Mouse (Mus musculus) embryonic facial prominence, embryonic 10.5 days (tissue): ENCODE measurements at regions not wholly inside any gene's neighbourhood (a gene's known extent, or its start where the extent isn't known, plus 50 kb on each side); places are given as distances from the start of the nearest gene placed in this dataset.
A peak's percentile ranks its signal among the peaks of the same experiment; 100 is the strongest.

Experiments used
- DNase-seq: peaks from one replicate; pipeline ENCODE4 v3.0.0-alpha.2; 2017; ENCODE audit warnings: low spot score
- H3K27ac ChIP-seq: fragments of 300-500 bp; sonication (generic); replicated peaks from 2 replicates; pipeline ENCODE4 v1.5.1; 2016; ENCODE audit warnings: mild to moderate bottlenecking
- H3K27me3 ChIP-seq: fragments of 300-500 bp; sonication (generic); replicated peaks from 2 replicates; pipeline ENCODE4 v1.6.1; 2016; ENCODE audit warnings: low read depth, mild to moderate bottlenecking; ENCODE audit not compliant: poor library complexity, severe bottlenecking
- H3K36me3 ChIP-seq: fragments of 300-500 bp; sonication (generic); replicated peaks from 2 replicates; pipeline ENCODE4 v1.6.1; 2016; ENCODE audit warnings: mild to moderate bottlenecking, moderate library complexity
- H3K4me1 ChIP-seq: fragments of 300-500 bp; sonication (generic); 2 replicates; pipeline ENCODE4 v1.6.1; 2016
- H3K4me3 ChIP-seq: fragments of 300-500 bp; sonication (generic); 2 replicates; pipeline ENCODE4 v1.5.1; 2016; ENCODE audit warnings: mild to moderate bottlenecking, moderate library complexity
- H3K9me3 ChIP-seq: fragments of 300-500 bp; sonication (generic); 2 replicates; pipeline ENCODE4 v1.6.1; 2016; ENCODE audit warnings: mild to moderate bottlenecking
- WGBS: fragments of 180-500 bp; shearing (Covaris S2); methylation state at CpG from one replicate; pipeline ENCODE4 v1.1.7; 2016; 5-methylcytosine and 5-hydroxymethylcytosine counted together

DNA sequence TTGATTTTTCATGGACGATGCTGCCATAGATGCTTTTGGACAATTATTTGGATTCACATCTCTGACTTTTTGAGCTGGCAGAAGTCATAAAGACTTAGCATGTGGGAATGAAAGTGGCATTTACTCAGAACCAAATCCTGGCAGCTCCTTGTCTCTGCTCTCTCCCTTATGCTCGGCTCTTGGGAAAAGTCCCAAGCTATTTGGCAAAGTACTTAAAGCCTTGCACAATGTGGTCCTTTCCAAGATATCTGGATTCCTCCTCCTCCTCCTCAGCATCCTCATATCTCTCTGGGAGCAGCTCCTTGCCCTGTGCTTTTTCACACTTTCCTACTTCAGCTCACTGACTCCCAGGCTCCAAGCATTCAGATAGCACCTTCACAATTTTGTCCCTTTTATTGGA is 1995.7 kb upstream of the Lrrc6 start:
- Histone ChIP-seq H3K4me3 (no peak overlapping the region), H3K4me1 (peaks cover 4% of the 10 kb centered on the region; the same call in 1 of the 2 replicates), H3K36me3 (no peaks in the 10 kb centered on the region), H3K27ac (no peak overlapping the region), H3K9me3 (no peaks in the 10 kb centered on the region), H3K27me3 (no peaks in the 10 kb centered on the region)
- DNase-seq = no peak
- 93% methylated on average over 2 of the region's 2 CpGs for WGBS

DNA sequence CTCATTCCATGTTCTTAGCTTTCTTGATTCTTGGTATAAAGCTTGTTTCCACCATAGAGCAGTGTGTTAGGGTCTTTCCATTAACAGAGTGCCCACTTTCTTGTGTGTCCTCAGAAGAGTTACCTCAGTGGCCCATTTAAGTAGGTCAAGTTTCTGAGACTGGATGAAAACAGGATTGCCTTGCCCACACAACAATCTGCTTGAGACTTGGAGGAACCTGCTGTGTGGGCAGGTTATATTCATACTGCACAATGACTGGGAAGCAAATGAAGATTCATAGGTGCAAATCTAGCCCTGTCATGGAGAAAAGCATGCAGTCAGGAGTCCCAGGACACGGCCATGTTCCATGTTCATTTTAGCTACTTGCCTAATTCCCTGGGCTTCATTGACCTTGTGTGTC is 1984.1 kb upstream of the Lrrc6 start:
- no peak for DNase-seq
- WGBS = 86% methylated on average over 1 of the region's 1 CpGs
- Histone ChIP-seq H3K4me1 (no peaks in the 10 kb centered on the region; the same call in 1 of the 2 replicates), H3K36me3 (no peaks in the 10 kb centered on the region), H3K27me3 (no peaks in the 10 kb centered on the region), H3K27ac (no peak overlapping the region), H3K4me3 (no peak overlapping the region), H3K9me3 (no peaks in the 10 kb centered on the region)

DNA sequence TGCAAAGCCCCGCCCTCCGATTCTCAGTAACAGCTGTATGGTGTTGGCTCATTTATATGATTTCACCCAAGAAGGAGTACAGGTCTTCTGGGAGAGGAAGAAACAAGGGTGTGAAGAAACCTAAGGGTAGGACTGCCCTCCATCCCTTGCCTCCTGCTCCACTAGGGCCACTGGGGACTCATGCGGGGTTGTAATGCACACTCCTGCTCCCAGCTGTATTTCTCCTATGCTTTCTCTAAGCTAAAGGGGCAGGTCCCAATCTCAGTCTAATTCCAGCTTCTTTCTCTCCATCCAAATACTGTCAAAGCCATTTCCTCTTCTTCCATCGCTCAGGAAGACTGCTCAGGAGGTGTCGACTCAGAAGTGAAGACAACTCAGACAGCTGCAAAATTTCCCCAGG is 1977.0 kb upstream of the Lrrc6 start:
- no peak for DNase-seq
- no peak overlapping the region for H3K4me3 ChIP-seq
- H3K4me1 ChIP-seq = no peaks in the 10 kb centered on the region
- H3K27ac ChIP-seq = no peak overlapping the region
- no peaks in the 10 kb centered on the region for H3K36me3 ChIP-seq
- H3K27me3 ChIP-seq = no peaks in the 10 kb centered on the region
- 81% methylated on average over 5 of the region's 5 CpGs for WGBS
- no peaks in the 10 kb centered on the region for H3K9me3 ChIP-seq

DNA sequence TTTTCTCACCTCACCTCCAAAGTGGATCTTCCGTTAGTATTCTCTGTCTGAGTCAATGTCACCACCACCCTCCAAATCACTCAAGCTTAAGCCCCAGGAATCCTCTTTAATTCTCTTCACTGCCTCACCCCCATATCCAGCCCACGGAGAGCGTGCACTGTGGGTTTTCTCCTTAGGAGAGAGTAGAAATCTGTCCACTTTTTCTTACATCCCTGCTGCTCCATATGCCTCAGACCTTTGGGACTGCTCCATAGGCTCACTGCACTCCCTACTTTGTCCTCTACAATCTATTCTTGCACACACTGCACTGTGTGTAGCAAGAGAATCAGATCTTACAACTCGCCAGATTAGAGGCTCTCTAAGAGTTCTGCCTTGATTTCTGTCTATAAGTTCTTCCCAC is 1971.2 kb upstream of the Lrrc6 start:
- H3K4me1 ChIP-seq = no peaks in the 10 kb centered on the region
- no peak overlapping the region for H3K27ac ChIP-seq
- H3K9me3 ChIP-seq = no peaks in the 10 kb centered on the region
- H3K27me3 ChIP-seq = no peaks in the 10 kb centered on the region
- no peak for DNase-seq
- WGBS = 94% methylated on average over 4 of the region's 4 CpGs
- no peaks in the 10 kb centered on the region for H3K36me3 ChIP-seq
- no peak overlapping the region for H3K4me3 ChIP-seq

DNA sequence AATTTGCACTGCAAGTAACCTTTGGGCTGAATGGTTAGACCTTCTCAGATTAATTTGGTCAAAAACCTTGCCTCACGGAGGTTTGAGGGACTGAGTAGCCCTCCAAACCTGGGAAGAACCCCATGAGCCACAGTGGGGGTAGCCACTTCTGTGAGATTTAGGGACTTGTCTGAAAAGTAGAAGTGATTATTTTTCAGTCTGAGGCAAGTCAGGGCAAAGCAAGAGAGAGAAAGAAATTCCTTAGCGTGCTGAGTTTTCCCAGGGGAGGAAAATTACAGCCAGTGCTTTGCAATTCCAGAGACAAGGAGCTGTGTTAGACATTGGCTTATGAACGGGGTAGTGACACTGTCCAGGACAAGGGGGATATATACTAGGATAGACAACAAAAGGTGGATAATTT is 1962.1 kb upstream of the Lrrc6 start:
- Histone ChIP-seq H3K27me3 (no peaks in the 10 kb centered on the region), H3K9me3 (no peaks in the 10 kb centered on the region), H3K4me3 (no peak overlapping the region), H3K36me3 (no peaks in the 10 kb centered on the region), H3K27ac (no peak overlapping the region), H3K4me1 (peaks cover 4% of the 10 kb centered on the region; the same call in 1 of the 2 replicates)
- DNase-seq = no peak
- 47% methylated on average over 3 of the region's 3 CpGs for WGBS

DNA sequence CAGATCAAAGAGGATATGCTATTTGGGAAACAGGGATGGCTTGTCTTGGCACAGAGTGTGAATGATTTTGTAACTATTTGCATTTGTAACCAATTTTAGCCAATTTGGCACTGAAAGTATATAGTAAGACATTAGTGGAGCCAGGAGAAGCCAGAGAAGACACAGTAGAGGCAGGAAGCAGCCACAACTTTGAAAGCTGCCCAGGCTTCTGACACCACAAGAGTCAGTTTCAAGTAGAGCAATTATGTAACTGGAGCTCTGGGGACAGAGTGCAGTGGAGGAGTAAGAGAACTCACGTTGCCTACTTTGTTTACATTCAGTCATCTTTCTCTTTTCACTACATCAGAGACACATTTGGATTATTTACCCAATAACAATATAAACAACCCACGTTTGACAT is 1956.5 kb upstream of the Lrrc6 start:
- Histone ChIP-seq H3K36me3 (no peaks in the 10 kb centered on the region), H3K4me3 (no peak overlapping the region), H3K4me1 (no peaks in the 10 kb centered on the region), H3K9me3 (no peaks in the 10 kb centered on the region), H3K27ac (no peak overlapping the region), H3K27me3 (no peaks in the 10 kb centered on the region)
- no peak for DNase-seq
- WGBS = 59% methylated on average over 2 of the region's 2 CpGs

DNA sequence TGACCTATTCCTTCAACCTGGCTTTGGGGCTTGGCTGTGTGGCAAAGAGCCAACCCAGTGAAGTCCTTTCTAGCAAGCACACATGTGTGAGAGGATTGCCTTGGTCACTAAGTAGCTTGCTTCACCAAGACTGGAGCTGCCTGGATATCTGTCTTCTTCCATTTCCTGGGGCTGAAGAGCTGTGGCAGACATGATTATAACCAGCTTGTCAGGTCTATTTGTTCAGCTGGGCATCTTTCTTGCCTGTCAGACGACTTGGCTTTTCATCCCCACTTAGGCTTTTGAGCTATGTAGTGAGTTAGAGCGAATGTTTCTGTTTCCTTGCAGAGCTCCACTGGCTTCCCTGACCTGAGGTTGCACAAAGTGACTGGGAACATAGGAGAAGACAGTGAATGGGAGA is 1951.3 kb upstream of the Lrrc6 start:
- peak; percentile 8 for DNase-seq
- H3K36me3 ChIP-seq = no peaks in the 10 kb centered on the region
- H3K9me3 ChIP-seq = no peaks in the 10 kb centered on the region
- no peak overlapping the region for H3K4me3 ChIP-seq
- 41% methylated on average over 2 of the region's 2 CpGs for WGBS
- H3K4me1 ChIP-seq = no peaks in the 10 kb centered on the region
- H3K27me3 ChIP-seq = no peaks in the 10 kb centered on the region
- H3K27ac ChIP-seq = no peak overlapping the region

DNA sequence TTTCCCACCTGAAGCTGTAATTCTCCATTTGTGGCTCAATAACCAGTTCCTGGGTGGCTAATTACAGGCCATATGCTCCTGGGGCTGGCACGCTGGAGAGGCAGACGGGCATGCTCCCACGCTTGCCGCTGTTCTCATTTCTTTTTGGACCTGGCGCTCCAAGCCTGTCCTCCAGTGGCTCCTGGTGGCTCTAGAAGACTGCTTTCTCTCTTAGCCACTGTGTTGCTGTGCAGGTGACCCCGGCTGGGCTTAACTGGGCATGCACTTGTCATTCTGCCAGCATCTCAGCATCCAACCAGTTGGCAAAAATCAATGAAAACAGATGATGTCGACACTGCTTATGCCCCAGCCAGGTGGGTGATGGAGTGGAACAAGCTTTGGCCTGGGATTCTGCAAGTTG is 1944.6 kb upstream of the Lrrc6 start:
- H3K4me3 ChIP-seq = no peak overlapping the region
- H3K27ac ChIP-seq = no peak overlapping the region
- WGBS = 89% methylated on average over 7 of the region's 7 CpGs
- no peaks in the 10 kb centered on the region for H3K27me3 ChIP-seq
- DNase-seq = no peak
- H3K4me1 ChIP-seq = no peaks in the 10 kb centered on the region
- no peaks in the 10 kb centered on the region for H3K9me3 ChIP-seq
- no peaks in the 10 kb centered on the region for H3K36me3 ChIP-seq

DNA sequence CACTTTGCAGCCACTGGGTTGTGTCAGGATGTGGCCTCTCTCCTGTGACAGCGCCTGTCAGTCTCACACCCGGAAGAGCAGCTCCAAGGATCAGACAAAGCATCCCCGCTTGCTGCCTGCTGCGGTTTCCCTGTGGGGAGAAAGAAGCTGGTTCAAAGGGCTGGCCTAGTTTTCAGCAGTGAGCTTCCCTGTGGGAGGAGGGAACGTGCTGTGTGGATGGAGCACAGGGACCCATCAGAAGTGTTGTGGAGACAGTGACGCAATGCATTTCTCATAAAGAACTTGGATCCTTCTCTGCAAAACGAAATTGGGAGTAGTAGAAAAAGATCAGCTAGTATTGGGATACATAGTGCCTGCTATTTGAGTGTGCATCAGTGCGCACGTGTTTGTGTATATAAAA is 1939.9 kb upstream of the Lrrc6 start:
- 52% methylated on average over 9 of the region's 9 CpGs for WGBS
- no peak overlapping the region for H3K27ac ChIP-seq
- H3K36me3 ChIP-seq = no peaks in the 10 kb centered on the region
- no peak overlapping the region for H3K4me3 ChIP-seq
- H3K4me1 ChIP-seq = no peaks in the 10 kb centered on the region
- DNase-seq = no peak
- H3K9me3 ChIP-seq = no peaks in the 10 kb centered on the region
- H3K27me3 ChIP-seq = no peaks in the 10 kb centered on the region

DNA sequence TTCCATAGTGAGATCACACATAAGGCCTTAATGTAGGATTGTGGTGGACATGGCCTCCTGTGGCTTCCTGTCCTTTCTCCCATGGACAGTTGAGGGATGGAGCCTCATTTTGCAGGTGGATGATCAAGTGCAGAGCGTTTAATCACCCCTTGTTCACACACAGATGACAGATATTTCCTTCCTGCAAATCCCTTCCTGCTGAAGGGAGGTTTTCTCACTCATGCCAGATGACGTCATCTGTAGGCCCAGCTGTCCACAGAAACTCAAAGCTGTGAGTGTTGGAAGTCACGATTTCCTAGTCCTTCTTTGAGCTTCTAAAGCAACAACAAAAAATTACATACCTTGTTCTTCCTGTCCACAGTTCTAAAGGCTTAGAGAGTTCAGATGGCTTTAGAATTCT is 1935.3 kb upstream of the Lrrc6 start:
- 72% methylated on average over 3 of the region's 3 CpGs for WGBS
- H3K4me1 ChIP-seq = no peaks in the 10 kb centered on the region

DNA sequence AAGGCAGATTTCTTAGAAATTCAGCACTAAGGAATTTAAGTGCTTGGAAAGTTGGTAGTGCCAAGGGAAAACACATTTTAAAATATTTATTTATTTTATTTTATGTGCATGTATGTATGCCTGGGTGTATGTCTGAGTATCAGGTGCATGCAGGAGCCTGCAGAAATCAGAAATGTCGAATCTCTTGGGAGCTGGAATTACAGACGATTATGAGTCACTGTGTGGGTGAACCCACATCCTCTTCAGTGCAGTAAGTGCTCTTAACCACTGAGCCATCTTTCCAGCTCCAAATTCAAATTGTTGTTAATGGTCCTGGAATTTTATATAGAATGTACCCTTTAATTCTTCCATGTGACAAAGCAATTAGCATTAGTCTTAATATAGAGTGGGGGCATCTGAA is 1930.5 kb upstream of the Lrrc6 start:
- no peaks in the 10 kb centered on the region for H3K4me1 ChIP-seq
- WGBS = 75% methylated on average over 2 of the region's 2 CpGs
- DNase-seq = no peak
- no peaks in the 10 kb centered on the region for H3K27me3 ChIP-seq
- no peaks in the 10 kb centered on the region for H3K9me3 ChIP-seq
- no peak overlapping the region for H3K4me3 ChIP-seq
- H3K27ac ChIP-seq = no peak overlapping the region
- no peaks in the 10 kb centered on the region for H3K36me3 ChIP-seq

More for the DNA sequence above, 1935.3 kb upstream of the Lrrc6 start:
- Histone ChIP-seq H3K4me3 (no peak overlapping the region), H3K36me3 (no peaks in the 10 kb centered on the region), H3K9me3 (no peaks in the 10 kb centered on the region), H3K27ac (no peak overlapping the region), H3K27me3 (no peaks in the 10 kb centered on the region)
- no peak for DNase-seq

DNA sequence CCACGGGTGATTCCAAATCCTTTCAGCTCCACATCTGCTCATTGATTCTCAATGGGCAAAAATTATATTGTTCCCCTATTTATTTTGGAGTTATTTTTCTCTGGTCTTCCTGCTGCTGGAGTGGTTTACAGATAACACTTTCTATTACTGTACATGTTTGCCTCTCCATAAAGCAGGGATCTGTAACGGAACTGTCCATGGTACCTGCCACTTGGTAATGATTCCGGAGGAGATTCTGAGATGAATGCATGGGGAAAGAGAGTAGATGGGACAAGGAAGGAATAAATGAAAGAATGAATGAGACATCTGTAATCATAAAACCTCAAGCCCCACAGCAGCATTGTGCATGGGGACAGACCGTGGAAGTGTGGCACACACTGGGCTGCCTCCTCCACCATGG is 1929.8 kb upstream of the Lrrc6 start:
- Histone ChIP-seq H3K27ac (no peak overlapping the region), H3K9me3 (no peaks in the 10 kb centered on the region), H3K27me3 (no peaks in the 10 kb centered on the region), H3K4me3 (no peak overlapping the region), H3K36me3 (no peaks in the 10 kb centered on the region), H3K4me1 (no peaks in the 10 kb centered on the region)
- 70% methylated on average over 4 of the region's 4 CpGs for WGBS
- peak; percentile 42 for DNase-seq

DNA sequence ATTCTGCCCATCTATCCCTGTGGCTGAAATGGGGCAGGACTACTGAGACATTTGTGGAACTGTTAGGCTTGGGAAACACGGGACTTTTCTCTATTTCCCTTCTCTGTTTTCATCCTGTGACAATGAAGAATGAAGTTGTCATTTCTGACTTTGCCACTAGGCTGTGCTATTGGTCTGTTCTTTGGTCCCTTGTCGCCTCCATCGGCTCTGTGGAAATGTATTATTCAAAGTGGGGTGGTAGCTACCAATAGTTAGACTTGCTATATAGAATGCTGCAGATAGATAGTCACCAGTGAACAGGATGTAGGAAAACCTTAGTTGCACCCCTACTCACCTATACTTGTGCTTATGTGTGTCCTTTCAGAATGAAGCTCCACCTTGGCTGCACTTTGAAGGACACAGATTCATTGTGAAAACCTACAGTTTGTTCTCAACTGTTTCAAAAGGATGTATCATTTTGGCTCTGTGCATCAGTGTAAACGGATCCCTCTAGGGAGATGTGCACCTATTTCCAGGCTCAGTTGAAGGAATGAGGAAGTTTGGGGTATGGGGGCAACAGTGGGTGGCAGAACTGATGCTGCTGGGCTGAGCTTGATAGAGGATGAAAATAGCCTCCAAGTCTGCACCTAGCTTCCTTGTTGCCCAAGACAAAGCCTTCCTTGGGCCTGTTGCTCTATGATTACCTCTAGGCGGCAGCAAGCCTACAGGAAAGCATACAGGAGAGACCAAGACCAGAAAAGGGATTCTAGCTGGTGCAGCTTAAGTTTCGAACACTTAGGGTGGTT is 1927.9 kb upstream of the Lrrc6 start:
- DNase-seq = peak; percentile 38
- no peak overlapping the region for H3K27ac ChIP-seq
- 21% methylated on average over 6 of the region's 6 CpGs for WGBS
- H3K4me1 ChIP-seq = no peaks in the 10 kb centered on the region
- no peaks in the 10 kb centered on the region for H3K36me3 ChIP-seq
- no peaks in the 10 kb centered on the region for H3K9me3 ChIP-seq
- no peaks in the 10 kb centered on the region for H3K27me3 ChIP-seq
- H3K4me3 ChIP-seq = no peak overlapping the region
